Mouse (Mus musculus): ENCODE results near the gene Pnpla2. TPM values are rescaled to one million over a fixed set of nuclear protein-coding genes. Genes with fewer than 3 reads are reported as not detected.

The Pnpla2 gene
- polyA plus RNA-seq, 1 experiment: not detected

GRCm38 (mm10) chr7:141483114-141483653, 28.2 kb downstream of the Pnpla2 start:
- H3K27ac ChIP-seq (ENCODE audit: insufficient read depth, low read depth, low read length): no peak overlapping the region
- peaks cover 19% of the 10 kb centered on the region for H3K4me1 ChIP-seq (ENCODE audit: control insufficient read depth, insufficient read depth, low read length)
- no peak overlapping the region for H3K4me3 ChIP-seq (ENCODE audit: insufficient read depth, low read depth, low read length)
- 74% methylated on average over 6 of the region's 6 CpGs for WGBS
- no peak for TF ChIP-seq POLR2A (IDR thresholded peaks at IDR 0.05; ENCODE audit: insufficient read depth, low read depth, low read length)
- no peak for TF ChIP-seq CTCF (IDR thresholded peaks at IDR 0.05; ENCODE audit: insufficient read depth, low read depth, low read length)

GRCm38 (mm10) chr7:141484186-141485120, 29.5 kb downstream of the Pnpla2 start:
- TF ChIP-seq CTCF (IDR thresholded peaks at IDR 0.05; ENCODE audit: insufficient read depth, low read depth, low read length): no peak
- no peak for TF ChIP-seq POLR2A (IDR thresholded peaks at IDR 0.05; ENCODE audit: insufficient read depth, low read depth, low read length)
- Histone ChIP-seq H3K27ac (ENCODE audit: insufficient read depth, low read depth, low read length) (no peak overlapping the region), H3K4me3 (ENCODE audit: insufficient read depth, low read depth, low read length) (no peak overlapping the region), H3K4me1 (ENCODE audit: control insufficient read depth, insufficient read depth, low read length) (peaks cover 19% of the 10 kb centered on the region)
- 89% methylated on average over 5 of the region's 5 CpGs for WGBS

GRCm38 (mm10) chr7:141485186-141485585, 30.2 kb downstream of the Pnpla2 start:
- Histone ChIP-seq H3K27ac (ENCODE audit: insufficient read depth, low read depth, low read length) (no peak overlapping the region), H3K4me1 (ENCODE audit: control insufficient read depth, insufficient read depth, low read length) (peaks cover 19% of the 10 kb centered on the region), H3K4me3 (ENCODE audit: insufficient read depth, low read depth, low read length) (no peak overlapping the region)
- WGBS: 84% methylated on average over 2 of the region's 2 CpGs
- no peak for TF ChIP-seq POLR2A (IDR thresholded peaks at IDR 0.05; ENCODE audit: insufficient read depth, low read depth, low read length)
- TF ChIP-seq CTCF (IDR thresholded peaks at IDR 0.05; ENCODE audit: insufficient read depth, low read depth, low read length): no peak

DNA sequence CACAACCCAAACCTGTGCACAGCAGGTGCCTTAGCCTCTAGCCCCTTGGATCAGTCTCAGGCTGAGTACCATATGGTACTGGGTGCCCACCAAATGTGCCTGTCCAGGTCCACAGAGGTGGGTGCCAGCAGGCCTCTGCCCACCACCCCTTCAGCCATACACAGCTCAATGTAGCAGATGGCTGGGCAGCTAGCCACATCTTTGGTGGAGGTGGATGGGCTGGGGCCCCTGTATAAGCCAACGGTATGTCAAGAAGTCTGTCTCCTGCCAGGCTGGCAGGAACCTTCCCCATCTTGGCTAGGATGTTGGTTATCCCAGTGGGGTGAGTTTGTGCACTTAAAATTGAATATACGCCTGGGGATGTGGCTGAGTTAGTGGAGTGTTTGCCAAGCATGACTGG, 30.6 kb downstream of the Pnpla2 start:
- TF ChIP-seq POLR2A (IDR thresholded peaks at IDR 0.05; ENCODE audit: insufficient read depth, low read depth, low read length) (no peak), CTCF (IDR thresholded peaks at IDR 0.05; ENCODE audit: insufficient read depth, low read depth, low read length) (no peak)
- H3K4me3 ChIP-seq (ENCODE audit: insufficient read depth, low read depth, low read length): no peak overlapping the region
- 73% methylated on average over 2 of the region's 2 CpGs for WGBS
- H3K27ac ChIP-seq (ENCODE audit: insufficient read depth, low read depth, low read length): no peak overlapping the region
- peaks cover 19% of the 10 kb centered on the region for H3K4me1 ChIP-seq (ENCODE audit: control insufficient read depth, insufficient read depth, low read length)

- peaks cover 15% of the 10 kb centered on the region for H3K4me1 ChIP-seq (ENCODE audit: control insufficient read depth, insufficient read depth, low read length)
- 75% methylated on average over 1 of the region's 1 CpGs for WGBS
- no peak overlapping the region for H3K4me3 ChIP-seq (ENCODE audit: insufficient read depth, low read depth, low read length)
- no peak overlapping the region for H3K27ac ChIP-seq (ENCODE audit: insufficient read depth, low read depth, low read length)
- TF ChIP-seq POLR2A (IDR thresholded peaks at IDR 0.05; ENCODE audit: insufficient read depth, low read depth, low read length) (no peak), CTCF (IDR thresholded peaks at IDR 0.05; ENCODE audit: insufficient read depth, low read depth, low read length) (no peak)
Measured at GRCm38 (mm10) chr7:141486239-141486638, 31.2 kb downstream of the Pnpla2 start.

- TF ChIP-seq CTCF (IDR thresholded peaks at IDR 0.05; ENCODE audit: insufficient read depth, low read depth, low read length) (no peak), POLR2A (IDR thresholded peaks at IDR 0.05; ENCODE audit: insufficient read depth, low read depth, low read length) (no peak)
- H3K4me3 ChIP-seq (ENCODE audit: insufficient read depth, low read depth, low read length): no peak overlapping the region
- WGBS: 83% methylated on average over 7 of the region's 7 CpGs
- H3K27ac ChIP-seq (ENCODE audit: insufficient read depth, low read depth, low read length): no peak overlapping the region
- H3K4me1 ChIP-seq (ENCODE audit: control insufficient read depth, insufficient read depth, low read length): peaks cover 7% of the 10 kb centered on the region
Measured at GRCm38 (mm10) chr7:141487141-141487540, 32.1 kb downstream of the Pnpla2 start.

GRCm38 (mm10) chr7:141491151-141491550, 36.2 kb downstream of the Pnpla2 start:
- H3K4me1 ChIP-seq (ENCODE audit: control insufficient read depth, insufficient read depth, low read length): no peaks in the 10 kb centered on the region
- 91% methylated on average over 2 of the region's 2 CpGs for WGBS

DNA sequence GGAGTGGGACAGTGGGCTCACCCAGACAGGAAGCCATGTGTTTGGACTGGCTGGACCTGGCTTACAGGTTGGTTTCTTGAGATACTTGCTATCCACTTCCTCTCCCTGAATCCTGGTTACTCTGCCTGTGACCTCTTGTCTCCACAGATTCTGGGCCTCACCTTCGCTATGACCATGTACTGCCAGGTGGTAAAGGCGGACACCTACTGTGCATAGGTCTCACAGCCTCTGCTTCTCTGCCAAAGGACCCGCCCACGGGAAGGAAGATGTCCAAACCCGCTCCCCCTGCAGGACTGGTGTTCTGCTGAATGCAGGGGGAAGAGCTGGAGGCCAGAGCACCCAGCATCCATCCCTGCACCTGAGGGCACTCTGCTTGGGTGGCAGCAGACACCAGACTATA, 37.7 kb downstream of the Pnpla2 start:
- TF ChIP-seq CTCF (IDR thresholded peaks at IDR 0.05; ENCODE audit: insufficient read depth, low read depth, low read length) (no peak), POLR2A (IDR thresholded peaks at IDR 0.05; ENCODE audit: insufficient read depth, low read depth, low read length) (no peak)
- H3K27ac ChIP-seq (ENCODE audit: insufficient read depth, low read depth, low read length): no peak overlapping the region
- 91% methylated on average over 5 of the region's 5 CpGs for WGBS
- peaks cover under 1% of the 10 kb centered on the region; the same call in 1 of the 2 replicates for H3K4me1 ChIP-seq (ENCODE audit: control insufficient read depth, insufficient read depth, low read length)
- no peak overlapping the region for H3K4me3 ChIP-seq (ENCODE audit: insufficient read depth, low read depth, low read length)

More at GRCm38 (mm10) chr7:141491151-141491550, 36.2 kb downstream of the Pnpla2 start:
- TF ChIP-seq POLR2A (IDR thresholded peaks at IDR 0.05; ENCODE audit: insufficient read depth, low read depth, low read length) (no peak), CTCF (IDR thresholded peaks at IDR 0.05; ENCODE audit: insufficient read depth, low read depth, low read length) (no peak)
- H3K4me3 ChIP-seq (ENCODE audit: insufficient read depth, low read depth, low read length): no peak overlapping the region
- no peak overlapping the region for H3K27ac ChIP-seq (ENCODE audit: insufficient read depth, low read depth, low read length)

DNA sequence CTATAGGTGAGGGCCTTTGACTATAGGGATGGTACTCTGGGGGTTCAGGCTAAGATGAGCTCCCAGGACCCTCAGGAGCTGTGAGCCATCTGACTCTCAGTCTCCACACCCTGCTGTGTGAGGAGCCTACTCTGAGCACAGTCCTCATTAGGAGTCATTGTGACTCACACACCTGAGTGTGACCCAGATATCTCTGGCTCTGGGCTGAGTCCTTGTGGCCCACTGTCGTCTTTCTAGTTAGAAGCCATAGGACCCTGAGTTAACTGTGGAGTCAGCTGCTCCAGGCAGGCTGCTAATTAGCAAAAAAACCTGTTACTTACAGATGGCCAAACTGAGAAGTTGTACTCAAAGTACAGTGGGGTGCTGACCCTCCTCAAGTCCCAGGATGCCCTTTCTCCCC, 38.7 kb downstream of the Pnpla2 start:
- no peak overlapping the region for H3K4me3 ChIP-seq (ENCODE audit: insufficient read depth, low read depth, low read length)
- 62% methylated on average over 1 of the region's 1 CpGs for WGBS
- H3K27ac ChIP-seq (ENCODE audit: insufficient read depth, low read depth, low read length): no peak overlapping the region
- no peak for TF ChIP-seq POLR2A (IDR thresholded peaks at IDR 0.05; ENCODE audit: insufficient read depth, low read depth, low read length)
- no peak for TF ChIP-seq CTCF (IDR thresholded peaks at IDR 0.05; ENCODE audit: insufficient read depth, low read depth, low read length)
- peaks cover 2% of the 10 kb centered on the region; the same call in 1 of the 2 replicates for H3K4me1 ChIP-seq (ENCODE audit: control insufficient read depth, insufficient read depth, low read length)
